Mouse (Mus musculus): Measurements from ENCODE around the gene Gm20388.

Gm20388 gene

GRCm38 (mm10) chr8:119914161-119914560, 3.5 kb downstream of the Gm20388 start:
- in situ Hi-C loops (cut with MboI), result loop anchor here (10.0 kb wide), 1 partner anchor 129 kb away; no protein-coding TSS in a partner anchor

- in situ Hi-C loops (cut with MboI), result loop anchor here (5.0 to 10.0 kb wide), 2 partner anchors 48 to 130 kb away; no protein-coding TSS in a partner anchor
Observed at GRCm38 (mm10) chr8:119915298-119915697, 4.7 kb downstream of the Gm20388 start.

- in situ Hi-C loops (cut with MboI), result loop anchor here (5.0 to 10.0 kb wide), 2 partner anchors 49 to 132 kb away; no protein-coding TSS in a partner anchor
Observed at GRCm38 (mm10) chr8:119916237-119916892, 5.7 kb downstream of the Gm20388 start.

GRCm38 (mm10) chr8:119917415-119917814, 6.8 kb downstream of the Gm20388 start:
- in situ Hi-C loops (cut with MboI), result loop anchor here (5.0 to 10.0 kb wide), 2 partner anchors 50 to 133 kb away; no protein-coding TSS in a partner anchor

GRCm38 (mm10) chr8:119918155-119918567, 7.5 kb downstream of the Gm20388 start:
- in situ Hi-C loops (cut with MboI), result loop anchor here (5.0 to 10.0 kb wide), 2 partner anchors 51 to 133 kb away; no protein-coding TSS in a partner anchor

GRCm38 (mm10) chr8:119923259-119923658, 12.6 kb downstream of the Gm20388 start:
- in situ Hi-C loops (cut with MboI), result no loop called here

- in situ Hi-C loops (cut with MboI), result no loop called here
Observed at GRCm38 (mm10) chr8:119925428-119925827, 14.8 kb downstream of the Gm20388 start.

GRCm38 (mm10) chr8:119926474-119926873, 15.8 kb downstream of the Gm20388 start:
- in situ Hi-C loops (cut with MboI), result no loop called here

- in situ Hi-C loops (cut with MboI), result no loop called here
Observed at GRCm38 (mm10) chr8:119927422-119928092, 16.9 kb downstream of the Gm20388 start.

- in situ Hi-C loops (cut with MboI), result no loop called here
Observed at GRCm38 (mm10) chr8:119931317-119931716, 20.7 kb downstream of the Gm20388 start.

- in situ Hi-C loops (cut with MboI), result no loop called here
Observed at GRCm38 (mm10) chr8:119933681-119934080, 23.0 kb downstream of the Gm20388 start.

- in situ Hi-C loops (cut with MboI), result no loop called here
Observed at GRCm38 (mm10) chr8:119935541-119935940, 24.9 kb downstream of the Gm20388 start.

- in situ Hi-C loops (cut with MboI), result no loop called here
Observed at GRCm38 (mm10) chr8:119938481-119938880, 27.8 kb downstream of the Gm20388 start.

- in situ Hi-C loops (cut with MboI), result no loop called here
Observed at GRCm38 (mm10) chr8:119939336-119939735, 28.7 kb downstream of the Gm20388 start.

GRCm38 (mm10) chr8:119941471-119941870, 30.8 kb downstream of the Gm20388 start:
- in situ Hi-C loops (cut with MboI), result no loop called here

GRCm38 (mm10) chr8:119943616-119944015, 33.0 kb downstream of the Gm20388 start:
- in situ Hi-C loops (cut with MboI), result no loop called here

GRCm38 (mm10) chr8:119944096-119944811, 33.6 kb downstream of the Gm20388 start:
- in situ Hi-C loops (cut with MboI), result no loop called here

- in situ Hi-C loops (cut with MboI), result no loop called here
Observed at GRCm38 (mm10) chr8:119946326-119946865, 35.8 kb downstream of the Gm20388 start.

GRCm38 (mm10) chr8:119947653-119948052, 37.0 kb downstream of the Gm20388 start:
- in situ Hi-C loops (cut with MboI), result no loop called here

- in situ Hi-C loops (cut with MboI), result no loop called here
Observed at GRCm38 (mm10) chr8:119948340-119948739, 37.7 kb downstream of the Gm20388 start.

GRCm38 (mm10) chr8:119952282-119952681, 41.6 kb downstream of the Gm20388 start:
- in situ Hi-C loops (cut with MboI), result no loop called here

- in situ Hi-C loops (cut with MboI), result no loop called here
Observed at GRCm38 (mm10) chr8:119952747-119953146, 42.1 kb downstream of the Gm20388 start.
